Mouse (Mus musculus): ENCODE measurements around the gene Dbndd1. TPM values are rescaled to one million over a fixed set of nuclear protein-coding genes. Genes with fewer than 3 reads are reported as not detected.
"Not testable (repeated sequence)": the region's sequence is repeated elsewhere in the genome, so short reads cannot be mapped to it uniquely, and the experiment has no call there.

Dbndd1 gene
- total RNA-seq (2021) = 10 to 100 TPM; 16.0 to 17.9 TPM

DNA sequence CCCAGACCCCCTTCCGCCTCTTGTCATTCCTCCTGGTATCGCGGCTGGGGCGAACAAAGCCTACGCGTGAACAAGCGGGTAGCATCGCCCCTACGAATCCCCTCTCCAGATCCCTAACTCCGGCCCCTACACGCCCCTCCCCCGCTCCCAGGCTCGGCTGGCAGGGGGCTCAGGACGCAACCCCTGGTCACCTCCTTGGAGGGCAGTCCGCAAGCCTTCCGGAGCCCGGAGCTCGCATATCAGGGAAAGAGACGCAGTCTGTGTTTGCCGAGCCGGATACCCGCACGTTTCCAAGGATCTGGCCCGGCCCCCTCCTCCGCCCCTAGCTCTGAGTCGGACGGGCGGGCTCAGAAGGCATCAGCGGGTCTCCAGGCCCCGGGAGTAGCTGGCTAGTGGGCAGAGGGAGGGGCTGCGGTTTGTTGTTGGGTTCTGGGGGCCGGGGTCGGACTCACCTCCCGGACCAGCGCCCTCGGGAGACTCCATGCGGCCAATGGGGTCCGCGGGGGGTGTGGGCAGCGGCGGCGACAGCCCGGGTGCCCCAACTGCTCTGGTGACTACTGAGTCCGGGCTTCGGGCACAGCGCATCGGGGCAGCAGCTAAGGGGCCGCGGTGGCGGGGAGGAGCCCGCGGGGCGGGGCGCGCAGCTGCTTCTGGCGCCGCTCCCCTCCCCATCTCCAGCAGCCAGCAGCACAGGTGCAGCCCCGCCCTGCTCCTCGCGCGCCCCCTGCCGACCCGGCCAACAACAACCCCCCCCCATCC is at the start of gene Dbndd1:
Gene Dbndd1, minus strand, starts transcription at position 683 of the 759 bp plus-strand sequence.
- intact Hi-C loops (cut with DNase I) = no loop called here
- DNase-seq (ENCODE audit: extremely low spot score in 1 of 2, low spot score in 2 of 2) = peak in 1 of 2 experiments; percentile 75

DNA sequence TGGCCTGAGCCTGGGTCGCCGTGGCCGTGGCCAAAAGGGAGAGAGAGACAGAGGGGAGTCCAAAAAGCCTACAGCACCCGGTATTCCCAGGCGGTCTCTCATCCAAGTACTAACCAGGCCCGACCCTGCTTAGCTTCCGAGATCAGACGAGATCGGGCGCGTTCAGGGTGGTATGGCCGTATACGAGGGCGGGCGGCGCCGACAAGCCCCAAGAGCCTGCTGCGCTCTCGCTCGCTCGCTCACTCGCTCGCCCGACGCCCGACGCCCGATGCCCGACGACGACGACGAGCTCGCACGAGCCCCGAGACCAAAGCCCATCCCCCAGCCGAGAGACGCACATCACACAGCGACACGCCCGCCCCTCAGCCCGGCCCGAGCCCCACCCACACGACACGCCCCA is 49.0 kb upstream of the Dbndd1 start:
- intact Hi-C loops (cut with DNase I) = not testable (repeated sequence)

DNA sequence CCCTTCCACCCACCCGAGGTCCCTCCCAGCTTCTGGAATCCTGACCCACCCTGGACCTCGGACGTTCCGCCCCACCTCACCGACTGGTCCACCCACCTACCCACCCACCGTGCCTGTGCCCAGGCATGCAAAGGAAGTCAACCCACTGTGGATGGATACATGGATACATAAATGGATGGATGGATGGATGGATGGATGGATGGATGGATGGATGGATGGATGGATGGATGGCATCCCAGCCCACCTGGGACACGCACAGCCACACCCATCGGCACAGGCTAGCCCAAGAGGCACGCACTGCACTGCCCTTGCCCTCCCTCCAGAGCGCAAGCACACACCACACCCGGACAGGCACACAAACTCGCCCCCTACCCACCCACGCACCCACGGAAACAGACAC is 22.4 kb upstream of the Dbndd1 start:
- peak; percentile 32 to 61 for DNase-seq (ENCODE audit: extremely low spot score in 1 of 2, low spot score in 2 of 2)
- intact Hi-C loops (cut with DNase I) = not testable (repeated sequence)

More for the DNA sequence above, 49.0 kb upstream of the Dbndd1 start:
- not testable (repeated sequence) for DNase-seq (ENCODE audit: extremely low spot score in 1 of 2, low spot score in 2 of 2)

DNA sequence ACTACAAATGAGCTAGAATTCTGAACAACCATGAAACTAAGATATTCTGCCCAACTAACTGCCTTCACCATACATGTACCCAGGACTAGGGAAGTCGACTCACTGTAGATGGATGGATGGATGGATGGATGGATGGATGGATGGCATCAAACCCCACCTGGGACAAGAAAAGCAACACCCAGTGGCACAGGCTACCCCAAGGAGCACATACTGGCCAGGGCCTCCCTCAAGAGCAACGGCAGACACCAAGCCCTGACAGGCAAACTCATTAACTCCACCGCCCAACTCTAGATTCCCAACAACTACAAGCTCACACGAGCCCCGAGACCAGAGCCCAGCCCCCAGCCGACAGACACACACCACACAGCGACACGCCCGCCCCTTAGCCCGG is 21.7 kb upstream of the Dbndd1 start:
- DNase-seq (ENCODE audit: extremely low spot score in 1 of 2, low spot score in 2 of 2) = peak in 1 of 2 experiments; percentile 12

DNA sequence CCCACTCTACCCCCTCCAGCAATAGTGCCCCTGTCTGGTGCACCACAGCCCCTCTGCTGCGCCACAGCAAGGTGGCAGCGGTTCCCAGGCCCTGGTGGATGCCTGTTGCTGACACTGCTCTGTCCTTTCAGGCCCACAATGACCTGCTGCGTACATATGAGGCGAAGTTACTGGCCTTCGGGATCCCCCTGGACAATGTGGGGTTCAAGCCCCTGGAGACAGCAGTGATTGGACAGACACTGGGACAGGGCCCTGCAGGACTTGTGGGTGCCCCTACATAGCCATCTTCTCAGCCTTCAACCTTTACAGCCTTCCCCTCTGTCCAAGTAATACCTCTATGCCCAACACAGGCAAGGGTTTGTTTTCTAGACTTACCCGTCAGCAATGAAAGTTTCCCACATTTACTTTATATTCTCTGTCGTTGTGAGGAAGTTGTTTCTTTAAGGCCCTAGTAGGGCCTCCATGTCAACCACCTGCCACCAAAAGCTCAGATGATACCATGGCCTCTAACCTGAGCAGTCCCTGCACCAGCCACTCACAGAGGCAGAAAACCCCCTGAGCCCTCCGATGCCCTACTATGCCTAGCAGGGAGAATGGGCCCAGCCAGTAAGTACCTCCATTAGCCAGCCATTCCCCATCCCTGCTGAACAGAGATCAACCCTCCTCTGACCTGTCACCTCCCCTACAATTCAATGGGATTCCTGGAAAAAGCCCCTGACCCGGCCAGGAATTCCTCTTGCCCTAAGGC is 21.2 kb upstream of the Dbndd1 start:
- no peak for DNase-seq (ENCODE audit: extremely low spot score in 1 of 2, low spot score in 2 of 2)
- intact Hi-C loops (cut with DNase I) = no loop called here

More for the DNA sequence above, 21.7 kb upstream of the Dbndd1 start:
- intact Hi-C loops (cut with DNase I) = no loop called here

DNA sequence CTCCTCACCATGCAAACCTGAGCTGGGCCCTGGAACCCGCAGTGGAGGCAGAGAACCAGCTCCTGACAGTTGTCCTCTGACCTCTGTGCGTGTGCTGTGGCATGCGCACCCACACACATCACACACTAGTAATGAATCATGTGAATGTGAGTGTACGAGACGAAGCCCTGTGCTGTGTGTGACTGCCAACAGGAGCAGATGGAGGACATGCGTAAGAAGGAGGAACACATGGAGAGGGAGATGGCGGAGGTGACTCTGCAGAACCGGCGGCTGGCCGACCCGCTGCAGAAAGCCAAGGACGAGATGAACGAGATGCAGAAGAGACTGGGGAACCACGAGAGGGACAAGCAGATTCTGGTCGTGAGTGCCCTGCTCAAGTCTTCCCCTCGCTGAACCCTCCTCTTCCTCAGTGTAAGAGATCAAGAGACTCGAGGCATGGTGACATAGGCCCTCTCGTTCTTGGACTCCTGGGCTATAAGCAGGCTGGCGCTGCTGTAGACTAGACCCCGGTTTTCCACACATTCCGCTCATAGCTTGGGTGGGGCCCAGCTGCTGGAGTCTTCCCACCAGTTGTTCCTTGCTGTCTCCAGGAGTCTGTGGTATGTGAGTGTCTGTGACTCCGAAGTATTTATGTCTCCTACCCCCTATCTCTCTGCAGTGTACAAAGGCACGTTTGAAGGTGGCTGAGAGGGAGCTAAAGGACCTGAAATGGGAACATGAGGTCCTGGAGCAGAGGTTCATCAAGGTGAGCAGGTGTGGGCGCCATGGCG is 12.6 kb upstream of the Dbndd1 start:
- intact Hi-C loops (cut with DNase I) = no loop called here
- no peak for DNase-seq (ENCODE audit: extremely low spot score in 1 of 2, low spot score in 2 of 2)

DNA sequence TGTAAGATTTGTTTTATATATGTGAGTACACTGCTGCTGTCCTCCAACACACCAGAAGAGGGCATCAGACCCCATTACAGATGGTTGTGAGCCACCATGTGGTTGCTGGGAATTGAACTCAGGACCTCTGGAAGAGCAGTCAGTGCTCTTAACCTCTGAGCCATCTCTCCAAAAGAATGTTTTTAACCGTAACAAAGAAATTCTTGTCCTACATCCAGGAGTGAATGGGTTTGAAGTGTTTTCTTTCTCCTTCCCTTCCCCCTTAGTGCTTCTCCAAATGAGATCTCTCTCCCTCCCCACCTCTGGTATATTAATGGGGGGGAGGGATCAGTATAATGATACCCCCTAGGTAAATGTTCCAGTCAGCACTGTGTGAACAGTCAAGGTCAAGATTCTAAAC is 4.8 kb upstream of the Dbndd1 start:
- DNase-seq (ENCODE audit: extremely low spot score in 1 of 2, low spot score in 2 of 2); intact Hi-C loops (cut with DNase I): not testable (repeated sequence)

DNA sequence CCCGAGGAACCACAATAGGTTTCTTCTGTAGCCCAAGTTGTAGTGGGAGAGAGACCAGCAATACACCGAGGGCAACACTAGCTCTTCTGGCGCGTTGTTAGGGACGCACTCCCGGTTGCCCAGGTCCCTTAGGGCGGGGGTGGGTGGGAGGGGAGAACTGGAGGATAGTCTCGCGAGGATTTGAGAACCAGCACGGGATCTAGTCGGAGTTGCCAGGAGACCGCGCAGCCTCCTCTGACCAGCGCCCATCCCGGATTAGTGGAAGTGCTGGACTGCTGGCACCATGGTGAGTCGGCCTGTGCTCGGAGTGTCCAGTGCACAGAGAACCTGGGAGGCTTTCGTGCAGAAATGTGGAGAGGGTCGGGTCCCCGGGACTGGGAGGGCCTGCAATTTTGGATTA is 3.4 kb upstream of the Dbndd1 start, which contains the start of gene Gas8:
Gene Gas8, plus strand, starts transcription at position 168 of the 400 bp plus-strand sequence.
- intact Hi-C loops (cut with DNase I) = no loop called here

DNA sequence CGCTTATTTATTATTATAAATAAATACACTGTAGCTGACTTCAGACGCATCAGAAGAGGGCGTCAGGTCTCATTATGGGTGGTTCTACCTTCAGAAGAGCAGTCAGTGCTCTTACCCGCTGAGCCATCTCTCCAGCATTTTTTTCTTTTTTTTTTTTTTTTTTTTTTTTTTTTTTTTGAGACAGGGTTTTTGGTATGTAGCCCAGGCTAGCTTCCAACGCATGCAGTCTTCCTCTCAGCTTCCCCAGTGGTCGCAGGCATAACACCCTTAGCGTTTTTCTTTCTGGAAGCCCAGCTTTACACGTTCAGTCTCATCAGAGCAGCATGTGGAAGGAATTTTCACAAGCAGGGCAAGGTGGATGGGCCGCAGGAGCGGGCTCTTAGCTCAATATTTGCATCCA is 2.9 kb upstream of the Dbndd1 start:
- no peak for DNase-seq (ENCODE audit: extremely low spot score in 1 of 2, low spot score in 2 of 2)
- intact Hi-C loops (cut with DNase I) = no loop called here

More for the DNA sequence above, 3.4 kb upstream of the Dbndd1 start, which contains the start of gene Gas8:
- DNase-seq (ENCODE audit: extremely low spot score in 1 of 2, low spot score in 2 of 2) = peak; percentile 92 to 94

DNA sequence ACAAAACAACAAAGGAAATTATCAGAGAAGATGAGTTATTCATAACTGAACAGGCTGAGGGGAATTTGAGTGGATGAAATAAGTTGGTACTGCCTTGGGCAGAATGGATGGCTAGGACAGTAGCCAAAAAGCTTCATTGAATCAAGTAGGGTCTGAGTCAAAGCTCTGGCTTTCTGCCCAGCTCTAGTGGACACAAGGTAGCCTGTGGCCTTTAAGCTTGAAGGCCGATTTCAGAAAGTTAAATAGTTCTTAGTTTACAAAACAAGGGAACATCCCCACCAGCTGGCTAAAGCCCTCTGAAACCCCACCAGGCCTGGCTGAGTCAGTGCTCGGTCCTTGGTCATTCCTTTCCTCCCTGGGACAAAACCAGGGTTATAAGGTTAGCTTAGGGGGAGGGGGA is 1.3 kb upstream of the Dbndd1 start:
- no peak for DNase-seq (ENCODE audit: extremely low spot score in 1 of 2, low spot score in 2 of 2)
- intact Hi-C loops (cut with DNase I) = no loop called here

DNA sequence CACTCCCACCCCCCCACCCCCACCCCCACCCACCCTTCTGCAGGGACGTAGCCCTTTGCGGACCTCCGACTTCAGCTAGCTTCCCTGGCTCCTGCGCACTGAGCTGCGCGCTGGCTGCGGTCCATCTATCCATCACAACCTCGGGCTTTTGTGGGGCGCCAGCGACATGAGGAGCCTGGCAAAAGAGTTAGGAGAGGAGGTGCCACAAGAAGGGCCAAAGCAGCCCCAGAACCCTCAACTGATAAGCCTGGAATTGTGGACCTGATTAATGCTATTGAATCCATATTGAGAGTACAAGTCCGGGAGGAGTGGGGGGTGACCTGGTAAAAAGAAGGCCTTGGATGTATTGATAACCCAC is 256 bp upstream of the Dbndd1 start:
- intact Hi-C loops (cut with DNase I) = no loop called here
- no peak for DNase-seq (ENCODE audit: extremely low spot score in 1 of 2, low spot score in 2 of 2)

DNA sequence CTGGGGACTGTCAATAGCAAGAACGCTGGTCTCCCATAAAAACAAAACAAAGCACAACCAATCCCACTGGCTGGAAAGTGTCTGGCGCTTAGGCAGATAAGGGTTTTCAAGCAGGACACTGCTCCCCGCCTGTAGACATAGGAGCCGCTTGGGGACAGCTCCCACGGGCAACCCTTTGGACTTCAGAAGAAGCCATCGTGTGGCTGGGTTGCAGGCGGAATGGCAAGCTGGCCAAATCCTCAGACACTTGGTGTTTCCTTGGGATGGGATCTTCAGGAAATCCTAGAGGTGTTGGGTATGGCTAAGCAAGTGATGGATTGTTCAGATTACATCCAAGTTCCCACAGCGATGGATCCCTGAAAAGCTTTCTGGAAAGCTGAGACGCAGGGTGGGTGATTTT is 1.1 kb downstream of the Dbndd1 start:
- no peak for DNase-seq (ENCODE audit: extremely low spot score in 1 of 2, low spot score in 2 of 2)
- intact Hi-C loops (cut with DNase I) = no loop called here

DNA sequence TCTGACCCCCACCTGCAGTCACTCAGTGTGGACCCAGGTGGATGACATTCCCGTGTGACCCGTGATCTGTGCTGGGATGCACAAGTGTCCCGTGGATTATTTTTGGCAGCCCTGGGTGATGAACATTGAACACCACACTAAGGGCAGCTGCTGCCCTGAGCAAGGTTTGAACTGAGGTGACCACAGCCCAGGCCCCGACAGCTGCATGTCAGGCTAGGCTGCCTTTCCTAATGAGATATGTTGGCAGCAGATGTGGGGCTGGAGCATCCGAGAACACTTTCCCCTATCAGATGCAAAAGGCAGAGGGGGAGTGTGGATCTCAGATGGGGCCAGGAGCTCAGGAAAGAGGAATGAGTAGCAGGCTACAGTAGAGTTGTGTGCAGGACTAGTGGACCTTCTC is 4.4 kb downstream of the Dbndd1 start:
- intact Hi-C loops (cut with DNase I) = no loop called here
- no peak for DNase-seq (ENCODE audit: extremely low spot score in 1 of 2, low spot score in 2 of 2)

DNA sequence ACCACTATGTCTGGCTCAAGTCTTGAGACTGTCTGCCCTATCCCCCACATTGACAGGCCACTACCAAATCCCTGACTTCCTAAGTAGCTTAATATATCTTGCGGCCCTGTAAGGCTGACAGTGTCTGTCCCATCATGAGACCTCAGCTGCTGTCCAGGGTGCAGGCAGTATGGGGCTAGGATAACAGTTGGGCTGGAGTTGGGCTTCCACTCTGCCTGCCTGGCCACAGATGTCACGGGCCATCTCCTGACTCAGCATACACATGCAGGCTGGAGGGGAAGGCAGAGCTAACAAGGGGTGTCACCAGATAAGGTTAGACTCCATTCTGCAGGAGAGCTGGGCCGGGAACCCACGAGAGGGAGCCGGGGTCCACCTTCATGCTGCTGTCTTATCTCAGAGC is 8.1 kb downstream of the Dbndd1 start:
- no peak for DNase-seq (ENCODE audit: extremely low spot score in 1 of 2, low spot score in 2 of 2)
- intact Hi-C loops (cut with DNase I) = no loop called here

DNA sequence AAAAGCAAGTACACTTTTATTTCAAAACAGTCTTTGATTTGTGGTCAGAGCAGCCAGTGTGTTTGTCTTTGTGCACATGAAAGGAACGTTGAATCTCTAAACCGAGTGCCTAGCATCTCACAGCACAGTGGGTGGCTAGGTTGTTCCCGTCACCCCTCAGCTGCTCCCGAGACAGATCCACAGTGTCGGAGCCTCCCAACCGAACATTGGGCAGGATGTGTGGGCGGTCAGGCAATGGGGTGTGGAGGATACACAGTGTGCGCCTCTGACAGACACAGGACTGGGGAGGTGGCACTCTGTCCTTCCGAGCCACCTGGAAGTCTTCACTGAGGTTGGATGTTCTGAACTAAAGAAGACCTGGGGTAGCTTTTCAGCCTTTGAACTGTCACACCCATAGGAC is 9.6 kb downstream of the Dbndd1 start:
- DNase-seq (ENCODE audit: extremely low spot score in 1 of 2, low spot score in 2 of 2) = no peak
- intact Hi-C loops (cut with DNase I) = no loop called here

DNA sequence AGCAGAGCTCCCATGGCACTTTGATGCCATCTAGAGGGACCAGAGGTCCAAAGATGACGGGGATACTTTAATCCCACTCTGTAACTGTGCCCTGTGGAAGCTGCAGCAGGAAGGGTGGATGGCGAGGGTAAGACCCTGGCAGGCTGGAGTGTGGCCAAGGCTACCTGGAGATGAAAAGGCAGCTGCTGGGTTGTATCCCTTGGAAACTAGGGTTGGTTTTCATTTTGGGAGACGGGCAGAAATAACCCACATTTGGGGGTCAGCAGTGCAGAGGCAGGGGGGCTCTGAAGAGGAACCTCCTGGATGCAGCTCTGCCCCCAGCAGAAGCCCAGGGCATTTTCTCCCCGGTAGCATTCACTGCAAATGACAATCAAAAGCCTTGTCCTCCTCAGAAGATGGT is 10.0 kb downstream of the Dbndd1 start:
- intact Hi-C loops (cut with DNase I) = no loop called here
- DNase-seq (ENCODE audit: extremely low spot score in 1 of 2, low spot score in 2 of 2) = no peak

DNA sequence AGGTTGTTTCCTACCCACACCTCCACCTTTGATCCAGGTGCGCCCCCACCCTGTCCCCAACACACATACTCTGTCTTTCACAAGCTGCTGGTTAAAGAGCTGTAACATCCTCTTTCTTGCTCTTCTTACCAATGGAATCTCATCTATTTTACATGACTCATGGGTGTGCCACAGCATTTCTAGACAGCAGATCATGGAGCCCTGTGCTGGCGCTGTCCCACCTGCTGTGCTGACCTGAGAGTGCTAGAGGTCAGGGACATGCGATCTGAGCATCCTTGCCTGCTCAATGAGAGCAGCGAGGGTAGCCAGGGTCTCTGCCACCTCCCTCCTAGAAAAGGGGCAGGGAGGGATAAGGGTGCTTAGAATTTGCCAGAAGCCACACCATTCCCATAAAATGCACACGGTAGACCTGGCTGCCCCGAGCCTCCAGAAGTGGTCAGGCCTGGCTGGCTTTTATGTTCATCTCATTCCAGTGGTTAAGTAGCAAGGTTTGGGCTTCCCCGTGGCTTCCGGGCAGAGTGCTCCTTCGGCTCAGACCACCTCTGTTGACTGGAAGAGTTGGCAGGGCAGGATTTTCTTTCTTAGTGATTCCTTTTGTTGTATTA is 10.6 kb downstream of the Dbndd1 start:
- DNase-seq (ENCODE audit: extremely low spot score in 1 of 2, low spot score in 2 of 2) = no peak
- intact Hi-C loops (cut with DNase I) = no loop called here

DNA sequence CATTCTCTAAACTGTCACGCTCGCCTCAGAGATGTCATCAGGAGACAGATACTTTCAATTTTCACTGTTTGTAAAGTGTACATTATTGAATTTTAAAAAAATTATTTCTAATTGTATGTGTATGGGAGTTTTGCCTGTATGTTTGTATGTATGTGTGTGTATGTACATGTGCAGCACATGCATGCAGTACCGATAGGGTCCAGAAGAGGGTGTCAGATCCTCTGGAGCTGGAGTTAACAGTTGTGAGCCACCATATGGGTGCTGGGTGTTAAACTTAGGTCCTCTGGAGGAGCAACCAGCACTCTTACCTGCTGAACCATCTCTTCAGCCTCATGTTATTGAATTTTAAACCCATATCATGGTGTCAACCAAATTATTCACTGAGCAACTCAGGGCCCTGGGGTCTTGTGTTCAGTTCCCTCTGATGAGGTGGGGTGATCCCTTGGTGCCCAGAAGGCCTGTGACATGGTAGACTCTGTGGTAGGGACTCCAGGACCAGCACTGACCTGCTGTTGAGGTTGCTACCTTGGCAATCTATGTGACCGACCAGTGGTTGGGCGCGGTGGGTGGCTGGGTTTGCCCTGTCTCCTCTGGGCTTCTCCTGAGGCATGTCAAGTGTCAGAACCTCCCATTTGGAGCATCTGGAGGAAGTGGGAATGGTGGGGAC is 11.3 kb downstream of the Dbndd1 start:
- no peak for DNase-seq (ENCODE audit: extremely low spot score in 1 of 2, low spot score in 2 of 2)
- intact Hi-C loops (cut with DNase I) = no loop called here

DNA sequence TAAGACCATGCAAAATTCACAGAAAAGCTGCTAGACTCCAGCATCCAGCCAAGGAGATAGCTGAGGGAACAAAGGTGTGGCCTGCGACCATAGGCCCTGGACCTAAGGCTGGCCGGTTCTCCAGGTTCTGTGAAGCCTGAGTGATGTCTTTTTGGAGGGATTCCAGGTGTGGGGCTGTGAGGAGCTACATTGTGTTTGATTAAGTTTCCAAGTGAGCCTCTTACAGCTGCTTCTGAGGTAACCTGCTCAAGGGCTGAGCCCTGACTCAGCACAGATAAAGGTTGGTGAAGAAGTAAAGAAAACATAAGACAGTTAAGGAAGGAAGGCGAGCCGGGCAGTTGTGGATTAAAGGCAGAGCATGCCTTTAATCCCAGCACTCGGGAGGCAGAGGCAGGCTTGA is 13.1 kb downstream of the Dbndd1 start:
- no peak for DNase-seq (ENCODE audit: extremely low spot score in 1 of 2, low spot score in 2 of 2)
- intact Hi-C loops (cut with DNase I) = no loop called here
